Mouse (Mus musculus): ENCODE data around the gene Fem1a. TPM values are rescaled to one million over a fixed set of nuclear protein-coding genes. Genes with fewer than 3 reads are reported as not detected.

Gene Fem1a
- polyA plus RNA-seq, 1 experiment from 2014 or later, result 7.0 TPM

GRCm38 (mm10) chr17:56288866-56289265 lies 32.3 kb downstream of the Fem1a start:
- Histone ChIP-seq H3K36me3 (ENCODE audit: control insufficient read depth, insufficient read depth) (peaks cover 28% of the 10 kb centered on the region), H3K9me3 (ENCODE audit: control insufficient read depth) (no peaks in the 10 kb centered on the region), H3K4me1 (replicated peaks; ENCODE audit: control insufficient read depth, insufficient read depth, low read length) (no peaks in the 10 kb centered on the region), H3K4me3 (ENCODE audit: low read depth, low read length) (peak overlapping the region; percentile 58), H3K9ac (ENCODE audit: low read depth, low read length) (peak overlapping the region; percentile 82), H3K27me3 (replicated peaks; ENCODE audit: control insufficient read depth, insufficient read depth, low read length) (no peaks in the 10 kb centered on the region), H3K27ac (ENCODE audit: low read depth, low read length) (peak overlapping the region; percentile 95), H3K4me2 (replicated peaks; ENCODE audit: low read depth) (peak overlapping the region; percentile 72)
- WGBS, result 14% methylated on average over 3 of the region's 3 CpGs
- ATAC-seq, result no peak
- no peak for TF ChIP-seq CTCF (IDR thresholded peaks at IDR 0.05; ENCODE audit: low read depth)

- Histone ChIP-seq H3K9ac (ENCODE audit: low read depth, low read length) (peak overlapping the region; percentile 82), H3K4me1 (replicated peaks; ENCODE audit: control insufficient read depth, insufficient read depth, low read length) (no peaks in the 10 kb centered on the region), H3K27me3 (replicated peaks; ENCODE audit: control insufficient read depth, insufficient read depth, low read length) (no peaks in the 10 kb centered on the region), H3K4me2 (replicated peaks; ENCODE audit: low read depth) (peak overlapping the region; percentile 72), H3K36me3 (ENCODE audit: control insufficient read depth, insufficient read depth) (peaks cover 20% of the 10 kb centered on the region), H3K4me3 (ENCODE audit: low read depth, low read length) (peak overlapping the region; percentile 58), H3K27ac (ENCODE audit: low read depth, low read length) (peak overlapping the region; percentile 95), H3K9me3 (ENCODE audit: control insufficient read depth) (no peaks in the 10 kb centered on the region)
- WGBS, result 5% methylated on average over 23 of the region's 23 CpGs
- peak; percentile 22 for ATAC-seq
- TF ChIP-seq CTCF (IDR thresholded peaks at IDR 0.05; ENCODE audit: low read depth), result no peak
These were observed 33.0 kb downstream of the Fem1a start for GRCm38 (mm10) chr17:56289371-56290331.

- peak; percentile 80 for ATAC-seq
- no peaks in the 10 kb centered on the region for H3K27me3 ChIP-seq (replicated peaks; ENCODE audit: control insufficient read depth, insufficient read depth, low read length)
- peak overlapping the region; percentile 95 for H3K27ac ChIP-seq (ENCODE audit: low read depth, low read length)
- H3K4me2 ChIP-seq (replicated peaks; ENCODE audit: low read depth), result peak overlapping the region; percentile 72
- H3K36me3 ChIP-seq (ENCODE audit: control insufficient read depth, insufficient read depth), result peaks cover 11% of the 10 kb centered on the region
- H3K9ac ChIP-seq (ENCODE audit: low read depth, low read length), result peak overlapping the region; percentile 82
- no peak for TF ChIP-seq CTCF (IDR thresholded peaks at IDR 0.05; ENCODE audit: low read depth)
- no peaks in the 10 kb centered on the region for H3K9me3 ChIP-seq (ENCODE audit: control insufficient read depth)
- peak overlapping the region; percentile 58 for H3K4me3 ChIP-seq (ENCODE audit: low read depth, low read length)
- H3K4me1 ChIP-seq (replicated peaks; ENCODE audit: control insufficient read depth, insufficient read depth, low read length), result no peaks in the 10 kb centered on the region
- 3% methylated on average over 17 of the region's 17 CpGs for WGBS
These were observed 34.0 kb downstream of the Fem1a start for GRCm38 (mm10) chr17:56290388-56291170.

- peak overlapping the region; percentile 8; the same call in 1 of the 2 replicates for H3K9ac ChIP-seq (ENCODE audit: low read depth, low read length)
- peak; percentile 80 for ATAC-seq
- peaks cover 5% of the 10 kb centered on the region for H3K36me3 ChIP-seq (ENCODE audit: control insufficient read depth, insufficient read depth)
- peak overlapping the region; percentile 72 for H3K4me2 ChIP-seq (replicated peaks; ENCODE audit: low read depth)
- TF ChIP-seq CTCF (IDR thresholded peaks at IDR 0.05; ENCODE audit: low read depth), result peak; percentile 96
- H3K4me1 ChIP-seq (replicated peaks; ENCODE audit: control insufficient read depth, insufficient read depth, low read length), result no peaks in the 10 kb centered on the region
- no peak overlapping the region for H3K4me3 ChIP-seq (ENCODE audit: low read depth, low read length)
- whole genome bisulfite sequencing, result under 1% methylated on average over 16 of the region's 16 CpGs
- no peaks in the 10 kb centered on the region for H3K9me3 ChIP-seq (ENCODE audit: control insufficient read depth)
- peak overlapping the region; percentile 95 for H3K27ac ChIP-seq (ENCODE audit: low read depth, low read length)
- no peaks in the 10 kb centered on the region for H3K27me3 ChIP-seq (replicated peaks; ENCODE audit: control insufficient read depth, insufficient read depth, low read length)
These were observed 34.5 kb downstream of the Fem1a start for GRCm38 (mm10) chr17:56291171-56291511.

- 85% methylated on average over 7 of the region's 7 CpGs for WGBS
- no peak for ATAC-seq
- Histone ChIP-seq H3K4me1 (replicated peaks; ENCODE audit: control insufficient read depth, insufficient read depth, low read length) (no peaks in the 10 kb centered on the region), H3K4me2 (replicated peaks; ENCODE audit: low read depth) (peak overlapping the region; percentile 72), H3K4me3 (ENCODE audit: low read depth, low read length) (no peak overlapping the region), H3K27me3 (replicated peaks; ENCODE audit: control insufficient read depth, insufficient read depth, low read length) (no peaks in the 10 kb centered on the region), H3K9me3 (ENCODE audit: control insufficient read depth) (no peaks in the 10 kb centered on the region), H3K9ac (ENCODE audit: low read depth, low read length) (no peak overlapping the region), H3K27ac (ENCODE audit: low read depth, low read length) (peak overlapping the region; percentile 95), H3K36me3 (ENCODE audit: control insufficient read depth, insufficient read depth) (no peaks in the 10 kb centered on the region)
- TF ChIP-seq CTCF (IDR thresholded peaks at IDR 0.05; ENCODE audit: low read depth), result no peak
These were observed 35.3 kb downstream of the Fem1a start for GRCm38 (mm10) chr17:56291826-56292475.

All from intestine, postnatal 0 days (tissue).